8 mouse cellular contexts compared by ENCODE assay signal in genomic region chr13:58588655-58589516, GRCm38 (mm10). TPM values are rescaled to one million over a fixed set of nuclear protein-coding genes. Genes with fewer than 3 reads are reported as not detected.
DNase-seq lines count a peak whose midpoint lies in the region; ATAC-seq lines count a peak whose summit lies in the region.

No protein-coding gene starts in this region.

- WGBS in kidney, embryonic 15.5 days = 63% methylated on average over 15 of the region's 15 CpGs
- WGBS in embryonic facial prominence, embryonic 14.5 days = 56% methylated on average over 15 of the region's 15 CpGs
- WGBS in midbrain, embryonic 13.5 days = 59% methylated on average over 15 of the region's 15 CpGs

- H3K36me3 ChIP-seq in kidney, embryonic 15.5 days = no peaks in the 10 kb centered on the region
- no peaks in the 10 kb centered on the region for H3K36me3 ChIP-seq in embryonic facial prominence, embryonic 14.5 days (ENCODE audit: control insufficient read depth, insufficient read depth, low read length)
- no peaks in the 10 kb centered on the region for H3K36me3 ChIP-seq in midbrain, embryonic 13.5 days

- H3K4me3 ChIP-seq in kidney, embryonic 15.5 days (replicated peaks) = peak overlapping the region; percentile 25; the same call in 1 of the 2 replicates
- peak overlapping the region; percentile 1; the same call in 1 of the 2 replicates for H3K4me3 ChIP-seq in embryonic facial prominence, embryonic 14.5 days (ENCODE audit: low read depth, low read length)
- H3K4me3 ChIP-seq in midbrain, embryonic 13.5 days (replicated peaks) = 0 out of 2 replicates have a peak overlapping the region, but pooled peaks have one; percentile 3

- H3K4me2 ChIP-seq in kidney, embryonic 15.5 days = peak overlapping the region; percentile 55
- H3K4me2 ChIP-seq in embryonic facial prominence, embryonic 14.5 days (ENCODE audit: low read depth, low read length) = peak overlapping the region; percentile 33
- peak overlapping the region; percentile 32 for H3K4me2 ChIP-seq in midbrain, embryonic 13.5 days (replicated peaks)

- H3K9ac ChIP-seq in kidney, embryonic 15.5 days = no peak overlapping the region
- no peak overlapping the region for H3K9ac ChIP-seq in embryonic facial prominence, embryonic 14.5 days (ENCODE audit: low read depth, low read length)
- H3K9ac ChIP-seq in midbrain, embryonic 13.5 days (replicated peaks) = no peak overlapping the region

- 0 out of 2 replicates have a peak, but pooled peaks cover 3% of the 10 kb centered on the region for H3K27me3 ChIP-seq in kidney, embryonic 15.5 days
- no peaks in the 10 kb centered on the region for H3K27me3 ChIP-seq in embryonic facial prominence, embryonic 14.5 days (replicated peaks; ENCODE audit: control insufficient read depth, insufficient read depth, low read length)
- no peaks in the 10 kb centered on the region for H3K27me3 ChIP-seq in midbrain, embryonic 13.5 days

- 0 out of 2 replicates have a peak, but pooled peaks cover 7% of the 10 kb centered on the region for H3K4me1 ChIP-seq in kidney, embryonic 15.5 days
- H3K4me1 ChIP-seq in embryonic facial prominence, embryonic 14.5 days (ENCODE audit: control insufficient read depth, insufficient read depth, low read length) = no peaks in the 10 kb centered on the region
- peaks cover 8% of the 10 kb centered on the region for H3K4me1 ChIP-seq in midbrain, embryonic 13.5 days (replicated peaks)

- no peak for DNase-seq in kidney, adult 8-10 months
- DNase-seq in embryonic facial prominence, embryonic 14.5 days (ENCODE audit: low spot score) = no peak
- DNase-seq in layer of hippocampus, postnatal 10 days (ENCODE audit: low spot score in 2 of 2) = peak; percentile 31 to 34
- DNase-seq in c-Kit-positive CD71-positive TER-119-positive erythroid progenitor cells, embryonic 14.5 days (ENCODE audit: low spot score) = no peak
- DNase-seq in gastrocnemius, adult 18-20 months (ENCODE audit: low spot score) = no peak
- DNase-seq in adrenal gland, adult (ENCODE audit: inconsistent age in 2 of 2, low spot score in 1 of 2) = no peak

- H3K27ac ChIP-seq in kidney, embryonic 15.5 days = no peak overlapping the region
- no peak overlapping the region for H3K27ac ChIP-seq in embryonic facial prominence, embryonic 14.5 days (replicated peaks; ENCODE audit: low read depth, low read length)
- no peak overlapping the region; the same call in 1 of the 2 replicates for H3K27ac ChIP-seq in midbrain, embryonic 13.5 days

- ATAC-seq in kidney, embryonic 15.5 days (replicated peaks; ENCODE audit: low FRiP score) = 0 out of 2 replicates have a peak, but pooled peaks have one; percentile 12
- ATAC-seq in embryonic facial prominence, embryonic 14.5 days (ENCODE audit: low read depth) = peak; percentile 17; the same call in 1 of the 2 replicates
- ATAC-seq in midbrain, embryonic 13.5 days = peak; percentile 40; the same call in 1 of the 2 replicates

- H3K9me3 ChIP-seq in kidney, embryonic 15.5 days (replicated peaks) = no peaks in the 10 kb centered on the region
- H3K9me3 ChIP-seq in embryonic facial prominence, embryonic 14.5 days (ENCODE audit: control insufficient read depth, low read length) = no peaks in the 10 kb centered on the region
- no peaks in the 10 kb centered on the region for H3K9me3 ChIP-seq in midbrain, embryonic 13.5 days

RNA-seq across cellular contexts. Expression of gene Slc28a3, which starts 21.8 kb away (rescaled TPM):
- not detected in 2 replicates for polyA plus RNA-seq in kidney, embryonic 15.5 days (2015; fragmentation: Nextera tagmentation; extraction: Ambion mirVana)
- 0.04 and 0.14 TPM in 2 replicates for polyA plus RNA-seq in embryonic facial prominence, embryonic 14.5 days (2014; fragmentation: Nextera tagmentation; extraction: Ambion mirVana)
- under 1 TPM; 0.20 to 0.27 TPM for total RNA-seq in layer of hippocampus, postnatal 10 days (2021)
- polyA plus RNA-seq in midbrain, embryonic 13.5 days (2015; fragmentation: Nextera tagmentation; extraction: Ambion mirVana) = not detected in 2 replicates
- not detected for total RNA-seq in gastrocnemius, adult 18-20 months (2021)

Comparison
In these comparisons a context has a peak if more than half of its experiments do, and no peak if none do; other contexts are left out.
1. DNase-seq: peak in layer of hippocampus, postnatal 10 days (2 of 2); none in kidney, adult 8-10 months (0 of 2), embryonic facial prominence, embryonic 14.5 days (single experiment), c-Kit-positive CD71-positive TER-119-positive erythroid progenitor cells, embryonic 14.5 days (single experiment), gastrocnemius, adult 18-20 months (single experiment) and adrenal gland, adult (0 of 2).
2. Peak in every context shown above with its lines, with median percentiles within 50 percentile points of each other: ATAC-seq, H3K4me2 ChIP-seq and H3K4me3 ChIP-seq.